Mouse (Mus musculus): ENCODE measurements at regions not wholly inside any gene's neighbourhood (a gene's known extent, or its start where the extent isn't known, plus 50 kb on each side); places are given as distances from the start of the nearest gene placed in this dataset.

DNA sequence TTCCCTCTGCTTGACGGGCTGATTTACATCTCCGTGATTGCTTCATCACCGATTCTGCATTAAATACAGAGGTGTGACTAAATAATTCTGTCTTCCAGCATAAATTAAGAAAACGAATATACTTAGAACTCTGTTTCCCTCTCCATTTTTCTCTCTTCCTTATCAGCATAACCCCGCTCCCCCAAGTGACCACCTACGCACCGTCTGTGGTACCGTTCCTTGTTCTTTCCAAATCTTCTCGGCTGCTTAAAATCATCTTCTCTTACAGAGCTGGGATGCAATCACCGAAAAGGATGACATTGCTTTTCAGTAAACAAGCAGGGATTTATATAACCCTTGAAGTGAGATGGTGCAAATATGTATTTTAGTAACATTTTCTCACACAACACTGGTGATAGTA, 224.3 kb upstream of the Sel1l start:
- TF ChIP-seq CTCF (IDR thresholded peaks at IDR 0.05; ENCODE audit: extremely low read depth, insufficient read depth, insufficient read length, insufficient replicate concordance) (no peak), POLR2A (IDR thresholded peaks at IDR 0.05; ENCODE audit: low read depth, low read length) (no peak)
